Mouse (Mus musculus) myocyte (in vitro differentiated cells): ENCODE data around the gene Anapc2.

Experiments
- CEBPB ChIP-seq: IDR thresholded peaks from 2 replicates; pipeline ENCODE4 v1.6.1; 2011; ENCODE audit warnings: mild to moderate bottlenecking, moderate library complexity; ENCODE audit not compliant: poor library complexity, insufficient read depth, severe bottlenecking
- MYOG ChIP-seq, 3 experiments: IDR thresholded peaks; one replicate each; pipeline ENCODE4 v1.6.1; 2011; ENCODE audit warnings: control low read depth in 2 of 3, low read depth in 2 of 3, mild to moderate bottlenecking in 2 of 3; ENCODE audit not compliant: insufficient read length in 2 of 3, control insufficient read depth in 1 of 3, insufficient read depth in 1 of 3
- POLR2A ChIP-seq: IDR thresholded peaks from one replicate; pipeline ENCODE4 v1.6.1; 2011; ENCODE audit warnings: low read depth, mild to moderate bottlenecking, control low read depth, moderate library complexity; ENCODE audit not compliant: insufficient read length
- USF1 ChIP-seq: IDR thresholded peaks from one replicate; pipeline ENCODE4 v1.6.1; 2011; ENCODE audit warnings: low read depth, mild to moderate bottlenecking, control low read depth, moderate library complexity

DNA sequence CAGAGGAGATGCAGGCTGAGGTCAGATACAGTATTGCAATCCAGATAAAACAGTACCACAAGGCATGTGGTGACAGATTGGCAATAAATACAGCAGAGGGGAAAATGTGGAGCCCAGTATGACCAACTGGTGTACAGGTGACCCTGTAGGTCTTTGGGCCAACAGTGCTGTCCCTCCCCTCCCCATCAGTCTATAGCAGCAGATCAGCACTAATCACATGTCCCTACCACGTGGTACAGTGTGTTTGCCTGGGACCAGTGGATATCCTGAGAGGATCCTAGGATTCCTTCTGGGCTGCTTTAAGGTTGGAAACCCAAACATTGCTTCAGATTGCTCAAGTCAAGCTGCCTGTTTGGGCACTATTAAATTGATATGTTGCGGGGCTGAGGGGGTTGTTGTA is 61.3 kb downstream of the Anapc2 start:
- TF ChIP-seq POLR2A (no peak), CEBPB (no peak), MYOG (IDR thresholded peaks at IDR 0.05; ENCODE audit: control insufficient read depth in 1 of 3, insufficient read depth in 1 of 3, insufficient read length in 2 of 3, low read depth in 2 of 3) (no peak), USF1 (peak; percentile 55)
